9 mouse cellular contexts compared by ENCODE assay signal in the genomic region with DNA sequence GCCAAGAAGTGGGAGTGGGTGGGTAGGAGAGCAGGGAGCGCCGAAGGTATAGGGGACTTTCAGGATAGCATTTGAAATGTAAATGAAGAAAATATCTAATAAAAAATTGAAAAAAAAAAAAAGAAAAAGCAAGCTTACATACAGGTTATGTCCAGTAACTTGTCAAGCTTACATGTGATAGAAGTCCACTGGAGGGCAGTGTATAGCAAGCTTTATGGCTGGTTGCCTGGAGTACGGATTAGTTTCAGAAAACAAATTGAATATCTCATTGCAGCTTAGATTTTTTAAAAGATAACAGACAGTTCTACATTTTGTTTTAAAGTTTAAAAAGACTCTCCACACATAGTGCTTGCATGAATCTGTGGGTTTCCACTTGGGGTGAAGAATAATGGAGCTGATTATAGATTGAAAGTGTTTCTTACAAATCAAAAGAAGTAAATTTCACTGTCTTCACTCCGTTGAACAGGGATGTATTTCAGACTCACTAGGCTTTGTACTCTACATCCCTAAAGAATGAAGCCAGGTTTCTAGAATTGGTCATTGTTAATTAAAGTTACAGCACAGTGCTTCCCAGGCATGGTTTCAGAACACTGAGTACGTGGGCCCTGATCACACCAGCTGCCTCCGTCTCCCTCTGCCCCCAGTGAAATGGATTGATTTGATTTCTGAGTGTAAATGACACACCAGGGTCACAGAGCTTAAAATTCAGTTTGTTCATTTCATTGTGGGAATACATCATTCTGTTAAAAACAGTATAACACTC.
A peak's percentile ranks its signal among the peaks of the same experiment; 100 is the strongest.
DNase-seq lines count a peak whose midpoint lies in the region; ATAC-seq lines count a peak whose summit lies in the region.
"Had no signal": no experiment of that assay in that cellular context is flagged by ENCODE, and none has a peak within 500 bp of the region (broad histone marks: within the 10 kb centered on the region; RNA-seq: fewer than 3 reads in every experiment).

No protein-coding gene starts in this region.

- no peaks in the 10 kb centered on the region for H3K4me1 ChIP-seq in limb, embryonic 11.5 days (ENCODE audit: control insufficient read depth, insufficient read depth, low read length)
- H3K4me1 ChIP-seq in limb, embryonic 10.5 days: no peaks in the 10 kb centered on the region
- no peaks in the 10 kb centered on the region for H3K4me1 ChIP-seq in hindbrain, embryonic 13.5 days (replicated peaks)
- H3K4me1 ChIP-seq: limb, embryonic 12.5 days had no signal

- WGBS in limb, embryonic 11.5 days: 77% methylated on average over 6 of the region's 6 CpGs
- 85% methylated on average over 6 of the region's 6 CpGs for WGBS in limb, embryonic 10.5 days
- 50% methylated on average over 6 of the region's 6 CpGs for WGBS in hindbrain, embryonic 13.5 days

- no peak overlapping the region for H3K4me3 ChIP-seq in limb, embryonic 11.5 days (ENCODE audit: low read depth, low read length)
- no peak overlapping the region for H3K4me3 ChIP-seq in limb, embryonic 10.5 days
- no peak overlapping the region for H3K4me3 ChIP-seq in hindbrain, embryonic 13.5 days
- H3K4me3 ChIP-seq: limb, embryonic 12.5 days had no signal

- H3K9me3 ChIP-seq in limb, embryonic 11.5 days (ENCODE audit: control insufficient read depth, low read length): no peaks in the 10 kb centered on the region
- H3K9me3 ChIP-seq in limb, embryonic 10.5 days (replicated peaks): no peaks in the 10 kb centered on the region; the same call in 1 of the 2 replicates
- no peaks in the 10 kb centered on the region for H3K9me3 ChIP-seq in hindbrain, embryonic 13.5 days

- ATAC-seq in limb, embryonic 11.5 days (ENCODE audit: insufficient number of reproducible peaks, low FRiP score, low TSS enrichment, low read depth): peak; percentile 44; the same call in 1 of the 2 replicates
- ATAC-seq in hindbrain, embryonic 13.5 days (ENCODE audit: low FRiP score): peak; percentile 75
- no peak for ATAC-seq in erythroid progenitor cell, adult 5-6 weeks (replicated peaks; ENCODE audit: low FRiP score, poor library complexity, severe bottlenecking)

- DNase-seq in limb, embryonic 11.5 days (ENCODE audit: low spot score): peak; percentile 29
- no peak for DNase-seq in limb, embryonic 10.5 days (ENCODE audit: low spot score)
- peak; percentile 72 for DNase-seq in embryo, embryonic 10.5 days (ENCODE audit: low spot score)
- DNase-seq in left cerebral cortex, postnatal 25 days (ENCODE audit: low spot score in 2 of 2): peak; percentile 58 to 72
- DNase-seq in right cerebral cortex, adult 2 months (ENCODE audit: low spot score in 2 of 2): peak; percentile 57 to 62
- no peak for DNase-seq in gastrocnemius, postnatal 14 days

- H3K9ac ChIP-seq in limb, embryonic 11.5 days (ENCODE audit: low read length): no peak overlapping the region
- no peak overlapping the region for H3K9ac ChIP-seq in hindbrain, embryonic 13.5 days
- H3K9ac ChIP-seq: limb, embryonic 12.5 days had no signal

- no peaks in the 10 kb centered on the region for H3K27me3 ChIP-seq in limb, embryonic 11.5 days (ENCODE audit: control insufficient read depth, insufficient read depth, low read length)
- no peaks in the 10 kb centered on the region for H3K27me3 ChIP-seq in limb, embryonic 10.5 days (ENCODE audit: low read depth, poor library complexity, severe bottlenecking)
- no peaks in the 10 kb centered on the region for H3K27me3 ChIP-seq in hindbrain, embryonic 13.5 days
- H3K27me3 ChIP-seq: limb, embryonic 12.5 days had no signal

- intact Hi-C loops in left cerebral cortex, postnatal 25 days (cut with DNase I): loop anchor here (1.0 to 5.0 kb wide), 3 partner anchors 304 to 2001 kb away; no protein-coding TSS in a partner anchor
- intact Hi-C loops in gastrocnemius, postnatal 14 days (cut with DNase I; ENCODE audit: low total_unique reads): loop anchor here (5.0 kb wide), 1 partner anchor 306 kb away; no protein-coding TSS in a partner anchor

- H3K36me3 ChIP-seq in limb, embryonic 11.5 days (ENCODE audit: control insufficient read depth, insufficient read depth, low read length): no peaks in the 10 kb centered on the region
- H3K36me3 ChIP-seq in limb, embryonic 10.5 days: no peaks in the 10 kb centered on the region
- H3K36me3 ChIP-seq in hindbrain, embryonic 13.5 days: no peaks in the 10 kb centered on the region
- H3K36me3 ChIP-seq: limb, embryonic 12.5 days had no signal

- H3K4me2 ChIP-seq in limb, embryonic 11.5 days (ENCODE audit: low read depth, severe bottlenecking): no peak overlapping the region
- no peak overlapping the region for H3K4me2 ChIP-seq in hindbrain, embryonic 13.5 days
- H3K4me2 ChIP-seq: limb, embryonic 12.5 days had no signal

- no peak overlapping the region for H3K27ac ChIP-seq in limb, embryonic 11.5 days (replicated peaks; ENCODE audit: low read depth, low read length)
- H3K27ac ChIP-seq in limb, embryonic 10.5 days: no peak overlapping the region
- H3K27ac ChIP-seq in hindbrain, embryonic 13.5 days: no peak overlapping the region
- H3K27ac ChIP-seq: limb, embryonic 12.5 days had no signal

Comparison
In these comparisons a context has a peak if more than half of its experiments do, and no peak if none do; other contexts are left out.
1. DNase-seq: peak in limb, embryonic 11.5 days (single experiment), embryo, embryonic 10.5 days (single experiment), left cerebral cortex, postnatal 25 days (2 of 2) and right cerebral cortex, adult 2 months (2 of 2); none in limb, embryonic 10.5 days (single experiment) and gastrocnemius, postnatal 14 days (single experiment).